Mouse (Mus musculus): Measurements from ENCODE around the gene Lix1l. TPM values are rescaled to one million over a fixed set of nuclear protein-coding genes. Genes with fewer than 3 reads are reported as not detected.

Gene Lix1l
- polyA plus RNA-seq, 1 experiment from 2014 or later: 6.9 TPM

DNA sequence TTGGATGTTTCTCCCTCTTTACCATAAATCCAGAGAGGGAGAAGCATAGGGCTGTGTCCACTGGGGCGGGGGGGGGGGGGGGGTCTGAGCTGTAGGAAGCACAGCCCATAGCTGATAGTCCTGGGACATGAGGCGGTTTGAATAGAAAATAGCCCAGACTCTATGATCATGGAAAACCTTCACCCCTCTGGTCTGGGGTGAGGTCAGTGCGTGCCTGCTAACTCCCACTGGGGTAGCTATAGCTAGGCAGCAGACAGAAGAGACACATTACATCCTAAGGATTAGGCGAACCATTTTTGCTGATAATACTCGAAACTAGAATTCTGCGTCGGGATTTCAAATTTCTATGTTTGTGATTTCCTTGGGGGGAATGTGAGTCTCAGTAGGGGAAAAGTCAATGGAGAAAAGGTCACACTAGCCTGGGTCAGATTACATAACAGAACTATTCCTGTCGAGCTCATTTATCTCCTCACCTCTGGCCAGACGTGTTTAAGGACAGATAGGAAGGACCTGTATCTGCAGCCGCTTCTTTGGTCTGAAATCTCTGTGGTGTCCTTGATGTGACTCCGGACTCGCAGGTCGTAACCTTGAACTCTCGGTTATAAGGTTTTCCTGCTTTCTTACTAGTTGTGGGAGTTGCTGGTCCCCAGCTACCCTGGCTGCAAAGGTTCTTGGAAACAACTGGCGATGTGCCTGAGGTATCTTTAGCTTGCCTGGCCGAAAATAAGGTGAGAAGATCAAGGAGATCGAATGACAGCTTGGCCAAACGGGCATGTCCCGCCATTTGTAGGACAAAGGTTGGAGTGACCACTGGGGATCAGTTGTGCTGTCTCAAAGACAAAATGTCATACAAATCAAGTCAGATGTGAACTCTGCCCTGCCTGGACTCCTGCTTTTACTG lies 27.1 kb upstream of the Lix1l start:
- ATAC-seq (ENCODE audit: low FRiP score, low TSS enrichment): no peak
- 62% methylated on average over 18 of the region's 19 CpGs for WGBS

GRCm38 (mm10) chr3:96575272-96575984 lies 25.5 kb upstream of the Lix1l start:
- Histone ChIP-seq H3K9me3 (ENCODE audit: low read length) (no peaks in the 10 kb centered on the region), H3K27me3 (ENCODE audit: insufficient read depth, low read length) (no peaks in the 10 kb centered on the region), H3K4me1 (ENCODE audit: insufficient read depth, low read length) (peaks cover 34% of the 10 kb centered on the region), H3K27ac (ENCODE audit: low read length) (peak overlapping the region; percentile 94), H3K4me3 (ENCODE audit: low read length) (no peak overlapping the region), H3K4me2 (replicated peaks; ENCODE audit: low read depth, low read length) (no peak overlapping the region), H3K9ac (replicated peaks; ENCODE audit: low read length) (no peak overlapping the region), H3K36me3 (ENCODE audit: insufficient read depth, low read length) (no peaks in the 10 kb centered on the region)
- ATAC-seq (ENCODE audit: low FRiP score, low TSS enrichment): no peak
- WGBS: 84% methylated on average over 8 of the region's 8 CpGs

More for the DNA sequence above, 27.1 kb upstream of the Lix1l start:
- H3K27me3 ChIP-seq (ENCODE audit: insufficient read depth, low read length): no peaks in the 10 kb centered on the region
- H3K27ac ChIP-seq (ENCODE audit: low read length): no peak overlapping the region
- H3K36me3 ChIP-seq (ENCODE audit: insufficient read depth, low read length): no peaks in the 10 kb centered on the region
- H3K4me3 ChIP-seq (ENCODE audit: low read length): no peak overlapping the region
- no peak overlapping the region for H3K9ac ChIP-seq (replicated peaks; ENCODE audit: low read length)
- no peak overlapping the region for H3K4me2 ChIP-seq (replicated peaks; ENCODE audit: low read depth, low read length)
- H3K4me1 ChIP-seq (ENCODE audit: insufficient read depth, low read length): peaks cover 27% of the 10 kb centered on the region
- no peaks in the 10 kb centered on the region for H3K9me3 ChIP-seq (ENCODE audit: low read length)

DNA sequence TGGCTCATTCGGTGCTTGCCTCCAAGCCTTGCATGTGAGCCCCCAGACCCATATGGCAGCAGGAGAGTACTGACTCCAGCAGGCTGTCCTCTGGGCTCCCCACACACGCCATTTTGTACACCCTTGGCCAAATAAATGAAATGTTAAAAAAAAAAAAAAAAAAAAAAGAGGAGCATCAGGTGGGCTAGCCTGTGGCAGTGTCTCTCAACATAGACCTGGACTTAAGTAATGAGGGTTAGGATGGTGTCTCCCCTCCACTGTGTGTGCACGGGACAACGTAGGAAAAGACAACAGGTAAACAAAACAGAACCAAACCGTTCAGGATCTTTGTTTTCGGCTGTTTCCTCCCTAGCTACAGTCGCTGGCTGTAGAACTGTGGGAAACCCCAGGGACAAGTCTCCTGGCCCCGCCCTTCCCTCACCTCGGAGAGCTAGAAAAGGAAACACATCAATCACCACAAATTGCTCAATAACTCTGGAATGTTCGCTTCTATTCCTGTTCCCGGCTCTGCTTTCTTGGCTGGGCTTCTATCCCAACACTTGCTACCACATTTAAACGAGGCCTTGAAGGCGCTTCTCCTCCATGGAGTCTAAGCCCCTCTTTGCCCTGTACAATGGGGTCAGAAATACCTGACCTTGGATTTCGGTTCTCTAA lies 24.8 kb upstream of the Lix1l start:
- WGBS: 28% methylated on average over 14 of the region's 14 CpGs

GRCm38 (mm10) chr3:96576690-96577541 lies 24.0 kb upstream of the Lix1l start, which contains the start of gene Gm16253:
TSS of gene Gm16253 (plus strand) at chr3:96576984.
- Histone ChIP-seq H3K9ac (replicated peaks; ENCODE audit: low read length) (peak within 1 kb of the TSS; percentile 50), H3K4me3 (ENCODE audit: low read length) (peak within 1 kb of the TSS; percentile 14), H3K4me2 (replicated peaks; ENCODE audit: low read depth, low read length) (peak within 1 kb of the TSS; percentile 47), H3K27ac (ENCODE audit: low read length) (peak within 1 kb of the TSS; percentile 94), H3K36me3 (ENCODE audit: insufficient read depth, low read length) (0 out of 2 replicates have a peak, but pooled peaks cover 2% of the 10 kb centered on the region), H3K9me3 (ENCODE audit: low read length) (no peaks in the 10 kb centered on the region), H3K4me1 (ENCODE audit: insufficient read depth, low read length) (peaks cover 34% of the 10 kb centered on the region), H3K27me3 (ENCODE audit: insufficient read depth, low read length) (no peaks in the 10 kb centered on the region; the same call in 1 of the 2 replicates)
- 7% methylated on average over 17 of the region's 17 CpGs for WGBS
- ATAC-seq (ENCODE audit: low FRiP score, low TSS enrichment): peak; percentile 91

More for the DNA sequence above, 24.8 kb upstream of the Lix1l start:
- no peaks in the 10 kb centered on the region for H3K36me3 ChIP-seq (ENCODE audit: insufficient read depth, low read length)
- peak overlapping the region; percentile 23 for H3K9ac ChIP-seq (replicated peaks; ENCODE audit: low read length)
- H3K4me2 ChIP-seq (replicated peaks; ENCODE audit: low read depth, low read length): peak overlapping the region; percentile 47
- peaks cover 39% of the 10 kb centered on the region for H3K4me1 ChIP-seq (ENCODE audit: insufficient read depth, low read length)
- no peaks in the 10 kb centered on the region; the same call in 1 of the 2 replicates for H3K27me3 ChIP-seq (ENCODE audit: insufficient read depth, low read length)
- H3K9me3 ChIP-seq (ENCODE audit: low read length): no peaks in the 10 kb centered on the region
- ATAC-seq (ENCODE audit: low FRiP score, low TSS enrichment): peak; percentile 29
- peak overlapping the region; percentile 94 for H3K27ac ChIP-seq (ENCODE audit: low read length)
- H3K4me3 ChIP-seq (ENCODE audit: low read length): peak overlapping the region; percentile 14

DNA sequence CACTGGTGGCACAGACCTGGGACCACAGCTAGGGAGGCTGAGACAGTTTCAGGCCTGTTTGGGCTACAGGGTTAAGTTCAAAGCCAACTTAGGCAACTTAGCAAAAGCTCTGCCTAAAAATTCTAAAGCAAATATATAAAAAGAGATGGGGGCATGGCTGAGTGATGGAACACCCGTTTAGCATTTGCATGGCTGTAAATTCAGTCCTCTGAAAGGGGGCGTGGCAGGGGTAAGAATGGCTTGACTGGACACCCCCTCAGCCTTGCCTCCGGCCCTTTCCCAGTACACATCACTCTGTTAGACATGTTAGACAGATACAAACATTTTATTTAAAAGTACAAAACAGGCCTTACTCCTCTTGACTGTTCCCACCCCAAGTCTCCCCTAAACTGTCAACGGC lies 23.4 kb upstream of the Lix1l start:
- peak overlapping the region; percentile 94 for H3K27ac ChIP-seq (ENCODE audit: low read length)
- ATAC-seq (ENCODE audit: low FRiP score, low TSS enrichment): no peak
- 44% methylated on average over 4 of the region's 4 CpGs for WGBS
- 0 out of 2 replicates have a peak, but pooled peaks cover 2% of the 10 kb centered on the region for H3K36me3 ChIP-seq (ENCODE audit: insufficient read depth, low read length)
- no peaks in the 10 kb centered on the region for H3K9me3 ChIP-seq (ENCODE audit: low read length)
- no peaks in the 10 kb centered on the region; the same call in 1 of the 2 replicates for H3K27me3 ChIP-seq (ENCODE audit: insufficient read depth, low read length)
- H3K4me3 ChIP-seq (ENCODE audit: low read length): no peak overlapping the region
- peak overlapping the region; percentile 47 for H3K4me2 ChIP-seq (replicated peaks; ENCODE audit: low read depth, low read length)
- H3K9ac ChIP-seq (replicated peaks; ENCODE audit: low read length): peak overlapping the region; percentile 50
- H3K4me1 ChIP-seq (ENCODE audit: insufficient read depth, low read length): peaks cover 34% of the 10 kb centered on the region

DNA sequence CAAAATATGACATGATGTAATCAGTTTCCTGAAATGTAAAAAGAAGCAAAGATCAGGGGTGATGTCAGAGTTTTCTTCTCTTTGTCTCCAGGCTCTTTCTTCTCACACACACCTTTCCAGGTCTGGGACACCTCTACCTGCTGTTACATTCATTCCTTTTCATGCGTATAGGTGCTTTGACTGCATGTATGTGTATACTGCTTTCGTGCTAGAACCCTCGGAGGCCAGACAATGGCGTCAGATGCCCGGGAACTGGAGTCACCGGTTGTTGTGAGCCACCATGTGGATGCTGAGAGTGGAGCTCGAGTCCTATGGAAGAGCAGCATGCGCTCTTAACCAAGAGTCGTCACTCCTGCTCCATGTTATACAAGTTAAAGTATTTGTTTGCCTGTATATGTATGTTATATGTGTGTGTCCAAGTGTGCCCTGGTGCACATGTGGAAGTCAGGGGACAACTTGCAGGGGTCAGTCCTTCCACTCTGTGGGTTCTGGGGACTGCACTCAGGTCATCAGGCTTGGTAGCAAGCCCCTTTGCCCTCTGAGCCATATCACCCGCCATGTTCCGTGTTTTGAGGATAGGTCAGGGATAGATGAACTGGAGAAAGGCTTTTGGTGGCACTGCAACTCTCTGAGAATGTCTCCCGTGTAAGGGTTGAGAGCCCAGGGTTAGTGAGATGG lies 22.2 kb upstream of the Lix1l start:
- 82% methylated on average over 12 of the region's 12 CpGs for WGBS
- no peak for ATAC-seq (ENCODE audit: low FRiP score, low TSS enrichment)
- 0 out of 2 replicates have a peak, but pooled peaks cover 2% of the 10 kb centered on the region for H3K36me3 ChIP-seq (ENCODE audit: insufficient read depth, low read length)

GRCm38 (mm10) chr3:96579239-96579750 lies 21.7 kb upstream of the Lix1l start:
- 79% methylated on average over 4 of the region's 4 CpGs for WGBS
- 0 out of 2 replicates have a peak overlapping the region, but pooled peaks have one; percentile 51 for H3K4me2 ChIP-seq (replicated peaks; ENCODE audit: low read depth, low read length)
- peaks cover 4% of the 10 kb centered on the region; the same call in 1 of the 2 replicates for H3K9me3 ChIP-seq (ENCODE audit: low read length)
- peaks cover 34% of the 10 kb centered on the region for H3K4me1 ChIP-seq (ENCODE audit: insufficient read depth, low read length)
- no peak overlapping the region for H3K4me3 ChIP-seq (ENCODE audit: low read length)
- H3K27me3 ChIP-seq (ENCODE audit: insufficient read depth, low read length): no peaks in the 10 kb centered on the region; the same call in 1 of the 2 replicates
- 0 out of 2 replicates have a peak, but pooled peaks cover 2% of the 10 kb centered on the region for H3K36me3 ChIP-seq (ENCODE audit: insufficient read depth, low read length)
- no peak overlapping the region for H3K9ac ChIP-seq (replicated peaks; ENCODE audit: low read length)
- no peak for ATAC-seq (ENCODE audit: low FRiP score, low TSS enrichment)
- H3K27ac ChIP-seq (ENCODE audit: low read length): no peak overlapping the region

More for the DNA sequence above, 22.2 kb upstream of the Lix1l start:
- Histone ChIP-seq H3K27me3 (ENCODE audit: insufficient read depth, low read length) (no peaks in the 10 kb centered on the region; the same call in 1 of the 2 replicates), H3K4me2 (replicated peaks; ENCODE audit: low read depth, low read length) (no peak overlapping the region), H3K9ac (replicated peaks; ENCODE audit: low read length) (no peak overlapping the region), H3K9me3 (ENCODE audit: low read length) (peaks cover 2% of the 10 kb centered on the region; the same call in 1 of the 2 replicates), H3K4me1 (ENCODE audit: insufficient read depth, low read length) (peaks cover 34% of the 10 kb centered on the region), H3K4me3 (ENCODE audit: low read length) (no peak overlapping the region), H3K27ac (ENCODE audit: low read length) (no peak overlapping the region)

DNA sequence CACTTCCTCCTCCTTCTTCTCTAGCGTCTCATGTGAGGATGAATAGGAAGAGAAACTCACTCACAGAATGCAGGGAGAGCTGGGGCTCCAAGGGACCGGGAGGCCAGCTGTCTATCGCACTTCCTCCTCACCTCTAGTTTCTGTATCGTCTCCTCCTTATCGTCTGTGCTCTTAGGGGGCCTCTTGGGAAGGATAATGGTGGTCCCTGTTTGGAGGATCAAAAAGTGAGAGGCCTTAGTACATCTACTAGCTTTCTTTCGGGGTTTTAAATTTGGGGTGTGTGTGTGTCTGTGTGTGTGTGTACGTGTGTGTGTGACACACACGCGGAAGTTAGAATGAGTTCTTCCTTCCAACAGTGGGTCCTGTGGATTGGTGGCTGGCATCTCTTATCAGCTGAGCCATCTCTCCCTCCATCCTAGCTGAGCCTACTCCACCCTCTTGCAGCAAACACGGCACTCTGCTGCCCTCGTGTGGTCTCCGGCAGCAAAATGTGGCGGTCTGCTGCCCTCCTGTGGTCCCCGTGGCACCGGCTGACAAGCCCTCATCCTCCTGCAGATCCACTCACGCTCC lies 21.0 kb upstream of the Lix1l start:
- Histone ChIP-seq H3K4me3 (ENCODE audit: low read length) (peak overlapping the region; percentile 21; the same call in 1 of the 2 replicates), H3K27ac (ENCODE audit: low read length) (no peak overlapping the region), H3K4me1 (ENCODE audit: insufficient read depth, low read length) (peaks cover 34% of the 10 kb centered on the region), H3K4me2 (replicated peaks; ENCODE audit: low read depth, low read length) (peak overlapping the region; percentile 51), H3K9ac (replicated peaks; ENCODE audit: low read length) (peak overlapping the region; percentile 56), H3K27me3 (ENCODE audit: insufficient read depth, low read length) (no peaks in the 10 kb centered on the region; the same call in 1 of the 2 replicates), H3K36me3 (ENCODE audit: insufficient read depth, low read length) (0 out of 2 replicates have a peak, but pooled peaks cover 2% of the 10 kb centered on the region), H3K9me3 (ENCODE audit: low read length) (peaks cover 4% of the 10 kb centered on the region; the same call in 1 of the 2 replicates)
- WGBS: 8% methylated on average over 16 of the region's 16 CpGs
- ATAC-seq (ENCODE audit: low FRiP score, low TSS enrichment): peak; percentile 43

Data from kidney, embryonic 16.5 days (tissue).